Mouse (Mus musculus) urinary bladder, adult 18-20 months (tissue): ENCODE data around the gene Gm20828.
"Not testable (repeated sequence)": the region's sequence is repeated elsewhere in the genome, so short reads cannot be mapped to it uniquely, and the experiment has no call there.

Source experiments
- DNase-seq, 2 experiments: peaks; one replicate each; pipeline ENCODE4 v3.0.0; 2022; ENCODE audit warnings: low spot score in 2 of 2, mixed read lengths in 2 of 2

Gm20828 gene

GRCm38 (mm10) chrY:11199274-11199673, at the start of gene Gm20828:
TSS of gene Gm20828 (minus strand) at chrY:11199374.
- DNase-seq = not testable (repeated sequence)
